Mouse (Mus musculus) Patski (cell line): ENCODE measurements around the gene Proser1. TPM values are rescaled to one million over a fixed set of nuclear protein-coding genes. Genes with fewer than 3 reads are reported as not detected.
A peak's percentile ranks its signal among the peaks of the same experiment; 100 is the strongest.

Source experiments
- ATAC-seq: fragments of 100-300 bp; one replicate; pipeline ENCODE4 v1.8.0; 2021
- CTCF ChIA-PET: fragments of 350-600 bp; sonication (Branson Sonifier 250); formaldehyde crosslinking; loops from one replicate; lab custom pipeline; 2022; ENCODE audit warnings: inconsistent platforms; lab: Charles Lee
- POLR2A ChIA-PET: fragments of 350-600 bp; sonication (Branson Sonifier 250); formaldehyde crosslinking; loops from one replicate; lab custom pipeline; 2022; ENCODE audit warnings: antibody characterized with exemption, inconsistent platforms; lab: Charles Lee
- DNase-seq: peaks from one replicate; pipeline ENCODE4 v3.0.0-alpha.2; 2011; ENCODE audit warnings: low read depth, low spot score
- H3K27me3 ChIP-seq: fragments of 371-371 bp; one replicate; pipeline ENCODE4 v1.5.1; 2021
- CTCF ChIP-seq: fragments of 100-300 bp; IDR thresholded peaks from one replicate; pipeline ENCODE4 v1.5.1; 2021
- in situ Hi-C: fragments of 300-500 bp; cut with MboI; formaldehyde crosslinking; loops from 3 replicates; pipeline ENCODE4 v1.11.1; 2018; ENCODE audit warnings: low pct_unique_long_range_greater_than_20kb, mixed read lengths
- polyA plus RNA-seq: library from polyadenylated mRNA; unstranded; gene quantifications from one replicate; pipeline ENCODE4 v1.2.3, GENCODE M21; 2021

Proser1 gene
- polyA plus RNA-seq, 1 experiment from 2014 or later: 19.5 TPM

DNA sequence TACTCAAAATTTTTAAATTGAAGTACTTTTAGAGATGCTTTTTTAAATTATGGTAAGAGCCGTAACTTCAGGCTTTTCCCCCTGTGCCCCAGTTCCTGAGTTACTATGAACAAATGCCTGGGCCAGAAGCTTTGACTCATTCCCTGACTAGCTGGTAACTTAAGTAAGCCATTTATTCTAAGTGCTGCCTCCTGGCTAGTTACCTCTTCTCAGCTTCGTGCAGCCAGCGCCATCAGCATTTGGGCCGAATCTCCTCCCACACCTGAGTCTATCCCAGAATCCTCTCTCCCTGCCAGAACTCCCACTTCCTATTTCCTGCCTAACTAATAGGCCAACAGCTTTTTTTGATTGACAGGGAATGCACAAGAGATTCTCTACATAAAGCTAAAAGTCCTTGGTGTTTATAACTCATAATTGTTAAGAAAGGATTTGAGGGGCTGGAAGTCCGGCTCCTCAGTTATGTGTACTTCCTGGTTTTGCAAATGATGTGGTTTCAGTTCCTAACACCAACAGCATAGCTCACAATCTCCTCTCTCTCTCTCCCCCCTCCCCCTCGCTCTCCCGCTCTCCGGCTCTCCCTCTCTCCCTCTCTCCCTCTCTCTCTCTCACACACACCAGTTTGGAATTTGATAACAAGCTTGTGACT, 20.1 kb downstream of the Proser1 start:
- no peak for DNase-seq
- CTCF ChIA-PET: interaction anchor here (1.3 to 4.1 kb wide), 3 partner anchors 10 to 20 kb away, joined by 4 to 15 read pairs (median 4); partner anchors contain the start of gene Proser1
- in situ Hi-C loops: no loop called here
- no peak for ATAC-seq
- POLR2A ChIA-PET: no interaction called here
- no peak for TF ChIP-seq CTCF
- no peaks in the 10 kb centered on the region for H3K27me3 ChIP-seq

DNA sequence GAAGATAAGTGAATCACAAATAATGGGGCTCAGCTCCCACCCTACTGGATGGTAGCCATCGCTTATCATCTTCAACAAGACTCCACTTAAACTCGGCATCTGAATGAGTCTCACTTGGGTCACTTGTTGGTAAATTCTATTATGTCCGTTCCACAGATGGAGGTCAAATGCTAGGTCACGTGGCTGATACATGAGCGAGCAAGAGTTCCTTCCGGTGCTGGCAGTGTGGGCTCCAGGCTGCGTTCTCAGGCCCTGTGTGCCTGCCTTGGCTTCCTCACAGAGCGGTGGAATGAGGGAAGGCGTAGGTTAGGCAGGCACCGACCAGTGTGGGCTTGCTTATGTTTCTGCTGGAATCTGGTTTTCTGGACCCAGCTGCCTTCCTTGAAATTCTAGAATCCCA, 23.1 kb downstream of the Proser1 start:
- H3K27me3 ChIP-seq: peaks cover 8% of the 10 kb centered on the region
- ChIA-PET CTCF (interaction anchor here (0.7 to 1.6 kb wide), 2 partner anchors 10 to 20 kb away, joined by 3 to 4 read pairs; no protein-coding TSS in a partner anchor), POLR2A (no interaction called here)
- in situ Hi-C loops: no loop called here
- TF ChIP-seq CTCF: no peak
- ATAC-seq (no peak), DNase-seq (no peak)

DNA sequence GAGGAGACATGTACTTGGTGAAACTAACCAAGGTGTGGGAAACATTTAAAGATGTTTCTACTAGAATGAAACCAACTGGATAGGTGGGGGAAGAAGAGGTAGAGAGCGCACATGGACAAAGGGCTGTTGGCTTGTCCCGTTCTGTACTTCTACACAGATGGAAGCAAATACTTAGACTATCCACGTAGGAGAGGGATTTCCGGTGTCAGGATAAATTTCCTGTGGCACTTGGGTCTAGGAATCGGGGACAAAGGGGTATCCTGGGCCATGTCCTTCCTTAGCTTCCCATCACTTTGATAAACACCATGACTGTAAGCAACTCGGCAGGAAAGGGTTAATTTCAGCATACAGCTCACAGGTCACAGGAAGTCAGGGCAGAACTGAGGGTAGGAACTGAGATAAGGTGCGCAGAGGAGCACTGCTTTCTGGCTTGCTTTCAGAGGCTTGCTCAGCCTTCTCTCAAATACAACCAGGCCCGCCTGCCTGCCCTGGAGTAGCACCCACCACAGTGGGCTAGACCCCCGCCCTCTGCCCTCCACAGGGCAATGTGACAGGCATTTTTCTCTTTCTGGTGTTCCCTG, 23.6 kb downstream of the Proser1 start:
- H3K27me3 ChIP-seq: peaks cover 11% of the 10 kb centered on the region
- ATAC-seq (no peak), DNase-seq (no peak)
- no peak for TF ChIP-seq CTCF
- POLR2A ChIA-PET: no interaction called here
- in situ Hi-C loops: no loop called here
- CTCF ChIA-PET: interaction anchor here (0.7 to 1.6 kb wide), 2 partner anchors 11 to 21 kb away, joined by 3 to 4 read pairs; no protein-coding TSS in a partner anchor

DNA sequence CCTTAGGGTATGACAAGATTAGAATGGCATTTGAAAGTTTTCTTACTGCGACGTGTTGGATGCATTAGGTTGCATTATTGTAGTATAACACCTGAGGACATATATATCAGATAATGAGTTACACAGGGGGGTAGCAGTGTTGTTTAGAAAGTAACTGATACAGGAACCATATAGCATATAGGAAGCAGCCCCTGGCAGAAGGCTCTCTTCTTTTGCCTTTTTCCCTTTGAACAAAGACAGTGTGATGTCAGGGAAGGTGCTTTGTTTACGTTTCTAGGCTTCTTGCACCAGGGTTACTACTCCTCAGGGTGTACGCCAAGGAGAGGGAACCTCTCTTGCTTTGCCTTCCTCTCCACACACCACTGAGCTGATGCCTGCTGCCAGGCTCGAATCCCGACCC, 24.9 kb downstream of the Proser1 start, which contains the start of gene Stoml3:
Stoml3 (plus strand) TSS at position 301 of the 400 bp plus-strand sequence.
- no peak for TF ChIP-seq CTCF
- CTCF ChIA-PET: no interaction called here
- H3K27me3 ChIP-seq: peaks cover 19% of the 10 kb centered on the region
- in situ Hi-C loops: no loop called here
- DNase-seq (no peak), ATAC-seq (no peak)
- POLR2A ChIA-PET: no interaction called here

GRCm38 (mm10) chr3:53498351-53498905, 35.0 kb downstream of the Proser1 start:
- peaks cover 29% of the 10 kb centered on the region for H3K27me3 ChIP-seq
- CTCF ChIA-PET: no interaction called here
- peak; percentile 48 for ATAC-seq
- POLR2A ChIA-PET: no interaction called here
- DNase-seq: peak; percentile 49
- in situ Hi-C loops: no loop called here
- TF ChIP-seq CTCF: no peak

- ChIA-PET CTCF (no interaction called here), POLR2A (no interaction called here)
- ATAC-seq: peak; percentile 64
- TF ChIP-seq CTCF: peak; percentile 65
- H3K27me3 ChIP-seq: peaks cover 24% of the 10 kb centered on the region
- in situ Hi-C loops: no loop called here
- DNase-seq: no peak
Observed at GRCm38 (mm10) chr3:53502428-53502827, 39.0 kb downstream of the Proser1 start.

- H3K27me3 ChIP-seq: peaks cover 26% of the 10 kb centered on the region
- ChIA-PET CTCF (no interaction called here), POLR2A (no interaction called here)
- ATAC-seq (no peak), DNase-seq (no peak)
- no peak for TF ChIP-seq CTCF
- in situ Hi-C loops: no loop called here
Observed at GRCm38 (mm10) chr3:53513096-53513495, 49.6 kb downstream of the Proser1 start.

- DNase-seq (no peak), ATAC-seq (no peak)
- POLR2A ChIA-PET: interaction anchor here (0.5 kb wide), 1 partner anchor 1170 kb away, joined by 3 read pairs; no protein-coding TSS in a partner anchor
- peaks cover 24% of the 10 kb centered on the region for H3K27me3 ChIP-seq
- CTCF ChIA-PET: interaction anchor here (1.1 to 1.3 kb wide), 2 partner anchors 8 to 10 kb away, joined by 3 to 4 read pairs; no protein-coding TSS in a partner anchor
- in situ Hi-C loops: no loop called here
- TF ChIP-seq CTCF: no peak
Observed at GRCm38 (mm10) chr3:53514221-53515065, 51.0 kb downstream of the Proser1 start.

GRCm38 (mm10) chr3:53522794-53523193, 59.3 kb downstream of the Proser1 start:
- DNase-seq (no peak), ATAC-seq (no peak)
- no peak for TF ChIP-seq CTCF
- POLR2A ChIA-PET: no interaction called here
- CTCF ChIA-PET: no interaction called here
- peaks cover 39% of the 10 kb centered on the region for H3K27me3 ChIP-seq
- in situ Hi-C loops: no loop called here

GRCm38 (mm10) chr3:53525737-53526136, 62.3 kb downstream of the Proser1 start:
- H3K27me3 ChIP-seq: peaks cover 43% of the 10 kb centered on the region
- in situ Hi-C loops: no loop called here
- DNase-seq: no peak
- CTCF ChIA-PET: interaction anchor here (1.1 kb wide), 2 partner anchors 178 to 204 kb away, joined by 3 read pairs; no protein-coding TSS in a partner anchor
- no peak for ATAC-seq
- peak; percentile 76 for TF ChIP-seq CTCF
- POLR2A ChIA-PET: no interaction called here
